Mouse (Mus musculus): Measurements from ENCODE around the gene Atp5d.

Gene Atp5d

DNA sequence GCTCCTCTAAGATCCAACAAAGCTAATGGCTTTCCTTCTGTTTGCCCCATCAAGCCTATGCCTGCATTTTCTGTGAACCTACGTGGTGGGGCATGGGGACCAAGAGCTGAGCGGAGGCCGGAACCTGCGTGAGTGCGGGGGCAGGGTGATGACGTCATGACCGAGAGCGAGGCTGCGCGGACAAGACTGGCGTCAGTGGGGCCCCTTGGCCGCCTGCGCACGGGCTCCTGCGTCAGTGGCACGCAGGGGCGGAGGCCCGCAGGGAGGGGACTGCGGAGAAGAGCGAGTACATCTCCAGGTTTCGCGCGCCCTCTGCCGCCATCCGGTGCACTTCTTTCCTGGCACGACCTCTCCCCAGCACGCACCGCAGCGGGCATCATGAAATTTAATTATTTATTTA lies 2.8 kb downstream of the Atp5d start:
- peak; percentile 97 for DNase-seq (ENCODE audit: low read depth, low spot score)

GRCm38 (mm10) chr10:80141786-80142529 lies 3.5 kb downstream of the Atp5d start:
- DNase-seq (ENCODE audit: low read depth, low spot score) = peak; percentile 98

DNA sequence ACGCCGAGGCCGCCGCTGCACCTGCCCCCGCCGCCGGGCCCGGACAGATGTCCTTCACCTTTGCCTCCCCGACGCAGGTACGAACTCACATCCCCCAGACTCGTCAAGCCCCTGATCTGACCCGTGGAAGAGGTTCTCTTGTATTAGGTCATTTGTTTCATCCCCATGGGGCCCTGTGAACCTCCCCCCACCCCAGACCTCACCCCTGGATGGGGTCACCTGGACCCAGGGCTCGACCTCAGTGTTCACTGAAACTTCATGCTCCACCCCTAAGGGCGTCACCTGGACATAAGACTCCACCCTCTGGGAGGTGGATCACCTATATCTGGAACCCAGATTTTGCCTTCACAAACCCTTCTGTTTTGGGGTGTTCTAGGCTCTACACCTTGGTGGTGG lies 4.1 kb downstream of the Atp5d start:
- DNase-seq (ENCODE audit: low read depth, low spot score) = no peak

GRCm38 (mm10) chr10:80143664-80144063 lies 5.2 kb downstream of the Atp5d start:
- no peak for DNase-seq (ENCODE audit: low read depth, low spot score)

DNA sequence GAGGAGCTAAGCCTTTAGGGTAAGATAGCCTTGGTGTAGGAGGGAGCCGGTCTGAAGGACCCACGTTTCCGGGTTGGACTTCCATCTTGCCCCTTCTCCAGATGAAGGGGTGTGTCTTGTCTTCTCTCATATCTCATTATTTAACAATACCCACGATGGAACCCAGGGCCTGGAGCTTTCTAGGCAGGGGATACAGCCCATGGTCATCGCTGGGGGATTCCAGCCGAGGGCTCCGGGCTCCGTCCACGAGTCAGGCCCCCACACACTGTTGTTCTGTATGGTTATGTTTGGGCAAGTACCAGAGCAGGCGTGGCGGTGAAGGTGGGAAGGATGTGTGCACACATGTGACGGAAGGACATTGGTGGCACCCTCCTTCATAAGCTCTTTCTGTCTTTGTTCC lies 5.7 kb downstream of the Atp5d start:
- DNase-seq (ENCODE audit: low read depth, low spot score) = no peak

- DNase-seq (ENCODE audit: low read depth, low spot score) = peak; percentile 70
Measured at GRCm38 (mm10) chr10:80144864-80145838, 6.7 kb downstream of the Atp5d start.

GRCm38 (mm10) chr10:80145896-80146295 lies 7.5 kb downstream of the Atp5d start:
- no peak for DNase-seq (ENCODE audit: low read depth, low spot score)

GRCm38 (mm10) chr10:80146568-80147011 lies 8.2 kb downstream of the Atp5d start:
- DNase-seq (ENCODE audit: low read depth, low spot score) = no peak

- no peak for DNase-seq (ENCODE audit: low read depth, low spot score)
Measured at GRCm38 (mm10) chr10:80147146-80147718, 8.8 kb downstream of the Atp5d start.

- DNase-seq (ENCODE audit: low read depth, low spot score) = peak; percentile 91
Measured at GRCm38 (mm10) chr10:80147719-80148601, 9.5 kb downstream of the Atp5d start, which contains the start of gene Midn. TSS of gene Midn (plus strand) at chr10:80148272.

DNA sequence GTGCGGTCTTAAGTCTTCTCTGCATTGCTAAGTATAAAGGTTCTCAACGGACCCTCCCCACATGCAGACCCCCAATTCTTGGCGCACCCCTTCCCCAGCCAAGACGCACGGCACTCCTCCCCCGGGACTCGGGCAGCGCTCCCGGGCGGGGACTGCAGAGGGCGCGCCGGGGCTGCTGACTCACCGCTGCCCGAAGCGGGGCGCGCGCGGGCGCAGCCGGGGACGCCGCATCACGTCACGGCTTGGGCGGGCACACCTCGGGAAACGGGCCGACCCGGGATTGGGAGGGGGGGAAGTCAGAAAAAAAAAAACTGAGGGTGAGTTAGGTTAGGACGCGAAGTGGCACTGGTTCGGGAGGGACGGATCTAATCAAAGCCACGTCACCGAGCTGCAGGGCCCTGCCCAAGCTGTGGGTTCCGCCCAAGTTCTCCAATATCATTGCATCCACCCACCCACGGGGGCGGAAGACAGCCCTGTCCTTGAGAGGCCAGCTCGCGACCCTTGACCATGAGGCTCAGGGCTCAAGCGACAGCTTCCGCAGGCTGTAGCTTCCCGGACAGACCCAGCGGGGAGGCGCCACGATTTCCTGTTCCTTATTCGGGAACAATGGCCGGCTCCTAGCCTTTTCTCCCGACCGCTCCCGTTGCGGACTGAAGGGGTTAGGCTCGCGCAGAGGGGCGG lies 10.3 kb downstream of the Atp5d start:
- DNase-seq (ENCODE audit: low read depth, low spot score) = peak; percentile 93

DNA sequence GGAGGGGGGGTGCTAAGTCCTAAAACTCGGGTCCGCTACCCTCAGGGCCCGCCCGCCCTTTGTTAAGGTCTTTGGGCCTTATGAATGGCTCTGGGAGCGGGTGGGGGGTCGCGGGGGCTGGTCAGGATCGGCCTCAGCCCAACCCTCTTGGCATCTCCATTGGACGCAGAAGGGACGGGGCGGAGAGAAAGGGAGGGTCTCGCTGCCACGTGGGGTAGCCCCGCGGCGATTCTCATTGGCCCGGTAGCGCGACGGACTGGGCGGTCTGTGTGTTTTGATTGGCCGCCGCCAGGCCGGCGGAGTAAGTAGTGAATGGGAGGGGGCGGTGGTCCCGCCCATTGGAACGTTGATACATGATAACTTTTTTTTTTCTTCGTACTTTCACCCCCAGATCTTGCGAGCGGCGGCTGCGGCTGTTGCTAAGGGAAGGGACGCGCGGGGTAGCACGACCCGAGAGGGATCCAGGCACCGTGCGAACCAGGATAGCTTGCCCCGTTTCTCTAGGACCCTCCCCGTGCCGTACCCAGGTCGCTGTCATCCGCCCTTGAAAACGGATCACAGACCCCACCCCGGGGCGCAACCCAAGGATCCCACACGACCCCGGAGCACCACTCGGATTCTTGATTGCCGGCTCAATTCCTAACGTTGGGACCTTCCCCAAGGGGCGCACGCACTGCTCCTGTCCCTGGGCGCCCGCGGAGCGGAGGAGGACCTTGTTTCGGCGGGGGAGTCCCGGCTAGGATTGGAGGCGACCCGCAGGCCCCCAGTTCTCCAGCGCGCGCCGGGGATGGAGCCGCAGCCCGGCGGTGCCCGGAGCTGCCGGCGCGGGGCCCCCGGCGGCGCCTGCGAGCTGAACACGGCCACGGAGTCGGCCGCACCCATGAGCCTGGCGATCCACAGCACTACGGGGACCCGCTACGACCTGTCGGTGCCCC lies 11.1 kb downstream of the Atp5d start:
- DNase-seq (ENCODE audit: low read depth, low spot score) = peak; percentile 97

DNA sequence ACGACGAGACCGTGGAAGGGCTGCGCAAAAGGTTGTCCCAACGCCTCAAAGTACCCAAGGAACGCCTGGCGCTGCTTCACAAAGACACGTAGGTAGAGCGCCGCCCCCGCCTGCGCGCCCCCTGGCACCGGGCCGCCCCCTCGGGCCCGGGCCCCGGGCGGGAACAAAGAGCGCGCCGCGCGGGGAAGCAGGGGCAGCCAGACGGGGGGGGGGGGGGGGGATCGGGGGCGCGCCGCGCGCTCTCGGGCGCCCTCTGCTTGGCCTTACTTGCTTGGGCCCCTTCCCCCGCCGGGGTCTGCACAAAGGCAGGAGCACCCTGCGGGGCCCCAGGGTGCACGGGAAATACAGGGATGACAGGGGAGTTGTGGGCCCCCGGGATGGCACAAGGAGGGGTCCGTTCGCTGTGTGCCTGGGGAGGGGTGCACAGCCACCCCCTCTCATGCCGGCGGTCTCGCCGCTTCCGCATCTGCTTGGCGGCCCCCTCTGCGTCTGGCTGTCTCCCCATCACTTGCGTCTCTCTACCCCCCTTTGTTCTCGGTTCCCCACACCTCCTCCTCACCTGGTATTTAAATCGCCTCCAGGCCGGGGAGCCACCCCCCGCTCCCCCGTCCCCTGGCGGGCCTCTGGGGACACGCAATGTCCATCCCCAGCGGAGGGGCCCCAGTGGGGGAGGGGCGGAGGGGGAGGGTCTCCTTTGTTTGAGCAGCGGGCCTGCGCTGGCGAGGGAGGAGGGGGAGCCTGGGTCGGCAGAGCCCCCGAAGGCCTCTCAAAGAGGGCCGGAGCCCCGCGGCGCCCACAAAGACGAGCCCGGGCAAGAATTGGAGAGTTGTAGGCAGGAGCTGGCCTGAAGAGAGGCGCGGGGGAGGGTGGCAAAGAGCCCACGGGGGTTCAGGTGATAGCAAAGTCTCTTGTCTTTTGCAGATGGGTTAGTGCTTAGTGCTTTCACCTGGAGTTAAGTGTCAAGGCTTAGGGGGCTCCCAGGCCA lies 12.1 kb downstream of the Atp5d start:
- no peak for DNase-seq (ENCODE audit: low read depth, low spot score)

DNA sequence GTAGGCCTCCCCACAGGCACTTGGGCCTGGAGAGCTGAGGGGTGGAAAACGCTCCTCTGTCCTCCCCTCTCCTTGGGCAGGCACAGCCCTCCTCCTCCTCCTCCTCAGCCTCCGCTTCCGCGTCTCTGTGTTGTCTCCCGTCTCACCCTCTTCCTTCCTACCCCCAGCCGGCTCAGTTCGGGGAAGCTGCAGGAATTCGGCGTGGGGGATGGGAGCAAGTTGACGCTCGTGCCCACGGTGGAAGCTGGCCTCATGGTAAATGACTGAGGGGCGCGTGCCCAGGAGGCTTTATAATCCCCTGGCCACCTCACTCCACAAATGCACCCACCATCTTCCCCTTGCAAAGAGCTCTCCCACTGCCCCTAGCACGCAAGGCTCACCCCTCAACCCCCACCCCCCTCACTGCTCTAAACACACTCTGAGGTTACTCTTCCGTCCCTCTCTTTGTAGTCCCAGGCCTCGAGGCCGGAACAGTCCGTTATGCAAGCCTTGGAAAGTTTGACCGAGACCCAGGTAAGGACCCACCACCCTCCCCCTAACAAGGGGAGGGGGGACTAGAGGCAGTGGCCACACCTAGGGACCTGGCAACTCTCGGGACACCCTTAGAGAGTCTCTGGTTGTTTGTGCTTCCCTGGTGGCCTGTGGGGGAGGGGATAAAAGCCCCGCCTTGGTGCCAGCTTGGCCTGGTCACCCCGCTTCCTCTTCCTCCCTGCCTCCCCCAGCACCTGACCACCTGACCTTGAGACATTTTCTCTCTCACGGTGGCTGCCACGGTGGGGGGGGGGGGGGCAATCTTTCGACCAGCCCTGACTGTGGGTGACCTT lies 13.0 kb downstream of the Atp5d start:
- no peak for DNase-seq (ENCODE audit: low read depth, low spot score)

GRCm38 (mm10) chr10:80152071-80152872 lies 13.8 kb downstream of the Atp5d start:
- DNase-seq (ENCODE audit: low read depth, low spot score) = peak; percentile 62

DNA sequence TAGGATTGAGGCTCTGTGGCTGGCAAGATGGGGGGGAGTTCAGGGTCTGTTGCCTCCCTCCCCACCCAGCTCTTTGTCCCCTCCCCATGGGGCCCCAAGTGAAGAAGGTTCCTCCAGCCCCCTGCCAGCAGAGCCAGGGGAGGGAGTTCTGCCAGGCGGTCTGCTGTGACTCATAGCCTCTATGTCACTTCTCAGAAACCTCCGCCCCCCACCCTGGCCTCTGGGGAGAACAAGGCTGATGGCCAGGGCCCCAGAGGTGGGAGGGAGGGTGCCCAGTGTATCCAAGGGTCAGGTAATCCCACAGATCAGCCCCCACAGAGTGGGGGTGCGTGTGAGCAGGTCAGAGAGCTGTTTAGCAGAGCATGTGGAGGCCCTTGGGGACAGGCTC lies 14.4 kb downstream of the Atp5d start:
- no peak for DNase-seq (ENCODE audit: low read depth, low spot score)

- no peak for DNase-seq (ENCODE audit: low read depth, low spot score)
Measured at GRCm38 (mm10) chr10:80153713-80154112, 15.3 kb downstream of the Atp5d start.
